Mouse (Mus musculus) macrophage (primary cell): ENCODE data around the gene Cuzd1. TPM values are rescaled to one million over a fixed set of nuclear protein-coding genes. Genes with fewer than 3 reads are reported as not detected.

ENCODE experiments used
- H3K27ac ChIP-seq: fragments of 350-480 bp; formaldehyde crosslinking; 2 replicates; pipeline ENCODE4 v1.9.0; 2021
- H3K36me3 ChIP-seq: fragments of 350-480 bp; formaldehyde crosslinking; 2 replicates; pipeline ENCODE4 v1.9.0; 2021; ENCODE audit errors: inconsistent target
- H3K4me3 ChIP-seq: fragments of 350-480 bp; formaldehyde crosslinking; 2 replicates; pipeline ENCODE4 v1.9.0; 2021; ENCODE audit errors: inconsistent target
- H3K79me2 ChIP-seq: fragments of 350-480 bp; formaldehyde crosslinking; 2 replicates; pipeline ENCODE4 v1.9.0; 2021; ENCODE audit errors: inconsistent target
- WGBS: methylation state at CpG from one replicate; pipeline ENCODE4 v1.1.7; 2026; ENCODE audit warnings: inconsistent platforms; ENCODE audit not compliant: missing documents; 5-methylcytosine and 5-hydroxymethylcytosine counted together
- polyA plus RNA-seq: library from polyadenylated mRNA; stranded (reverse); fragments of 250-400 nt; gene quantifications from 3 replicates; pipeline ENCODE4 v1.2.4, GENCODE M21; 2018; ENCODE audit warnings: inconsistent platforms
- total RNA-seq, 78 experiments: library from RNA; depleted of rRNA; stranded (reverse); fragments of 250-400 nt; gene quantifications; 1 replicate in 9 of 78; 2 replicates in 24 of 78; 3 replicates in 43 of 78; 4 replicates in 2 of 78; pipeline ENCODE4 v1.2.4; 2018; ENCODE audit warnings: inconsistent platforms in 56 of 78

The Cuzd1 gene
- under 1 TPM in 1 of 26 experiments, not detected in 25; 0.32 TPM for total RNA-seq (2018; cell fraction: chromatin; rRNA removed)
- total RNA-seq (2018; cell fraction: cytosol; rRNA removed) = not detected
- total RNA-seq (2018; cell fraction: nucleus; rRNA removed) = under 1 TPM in 1 of 26 experiments, not detected in 25; 0.17 TPM
- polyA plus RNA-seq = not detected in 3 replicates

DNA sequence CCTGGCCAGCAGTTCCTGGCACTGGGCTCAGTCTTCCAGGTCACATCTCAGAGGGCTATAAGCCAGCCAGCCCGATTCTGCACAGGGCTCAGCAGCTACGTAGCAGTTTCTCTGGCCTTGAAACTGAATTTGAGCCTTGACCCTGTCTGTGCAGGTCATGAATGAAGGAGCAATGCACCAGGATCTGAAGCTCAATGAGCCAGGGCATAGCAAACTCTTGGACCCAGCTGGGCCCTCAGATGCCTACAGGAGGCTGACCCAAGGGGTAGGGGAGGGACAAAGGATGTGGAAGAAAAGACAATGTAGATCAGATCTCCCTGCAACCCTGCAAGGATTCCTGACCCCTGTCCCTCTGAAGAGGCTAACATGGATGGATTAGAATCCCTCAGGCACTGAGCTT lies at the start of gene Cuzd1:
Gene Cuzd1 (minus strand): TSS at position 101 of the 400 bp plus-strand sequence.
- no CpG with 5 or more reads among the region's 2 CpGs for WGBS
- no peaks in the 10 kb centered on the region for H3K79me2 ChIP-seq
- no peak within 1 kb of the TSS for H3K4me3 ChIP-seq
- no peak within 1 kb of the TSS for H3K27ac ChIP-seq
- H3K36me3 ChIP-seq = no peaks in the 10 kb centered on the region

- H3K4me3 ChIP-seq = peak overlapping the region; percentile 46
- H3K79me2 ChIP-seq = no peaks in the 10 kb centered on the region
- no peaks in the 10 kb centered on the region for H3K36me3 ChIP-seq
- 12% methylated on average over 9 of the region's 9 CpGs for WGBS
- H3K27ac ChIP-seq = peak overlapping the region; percentile 29
Observed at GRCm38 (mm10) chr7:131371470-131371860, 49.4 kb upstream of the Cuzd1 start.

DNA sequence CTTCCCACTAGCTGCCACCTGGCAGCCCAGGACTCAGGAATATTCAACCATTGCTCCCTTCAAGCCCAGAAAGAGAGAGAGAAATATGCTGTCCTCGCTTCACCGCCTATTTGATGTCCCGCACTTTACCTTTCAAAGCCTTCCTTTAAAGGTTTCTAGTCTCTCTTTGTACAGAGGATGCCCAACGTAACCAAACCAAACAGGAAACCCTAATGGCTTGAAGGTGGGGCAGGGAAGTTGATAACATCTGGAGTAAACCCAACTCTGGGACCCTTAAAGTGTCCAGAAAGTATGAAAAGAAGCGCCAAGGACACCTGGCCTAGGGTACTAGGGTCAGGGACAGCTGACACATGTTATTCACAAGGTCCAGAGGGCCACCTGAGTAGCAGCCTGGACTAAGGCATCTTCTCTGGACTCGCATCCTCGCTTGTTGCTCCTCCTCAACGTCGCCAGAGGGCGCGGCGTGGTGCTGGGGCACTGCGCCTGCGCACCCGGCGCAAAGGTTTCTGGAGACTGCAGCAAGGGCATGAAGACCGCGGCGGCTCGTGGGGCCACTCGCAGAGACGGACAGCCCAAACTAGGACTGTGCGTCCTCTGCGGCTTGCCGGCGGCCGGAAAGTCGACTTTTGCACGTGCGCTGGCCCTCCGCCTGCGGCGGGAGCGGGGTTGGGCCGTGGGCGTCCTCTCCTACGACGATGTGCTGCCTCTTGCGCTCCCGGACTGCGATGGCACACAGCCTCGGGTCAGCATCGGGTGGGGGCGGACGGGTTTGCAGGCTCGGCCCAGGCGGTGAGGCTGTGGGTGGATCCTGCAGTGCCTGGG lies 48.8 kb upstream of the Cuzd1 start, which contains the start of gene Pstk:
Gene Pstk (plus strand): TSS at position 494 of the 822 bp plus-strand sequence.
- H3K27ac ChIP-seq = peak within 1 kb of the TSS; percentile 29
- no peaks in the 10 kb centered on the region for H3K36me3 ChIP-seq
- WGBS = 2% methylated on average over 47 of the region's 47 CpGs
- H3K4me3 ChIP-seq = peak within 1 kb of the TSS; percentile 46
- H3K79me2 ChIP-seq = no peaks in the 10 kb centered on the region

GRCm38 (mm10) chr7:131364131-131364530 lies 42.0 kb upstream of the Cuzd1 start:
- H3K36me3 ChIP-seq = no peaks in the 10 kb centered on the region
- H3K4me3 ChIP-seq = no peak overlapping the region
- H3K79me2 ChIP-seq = 0 out of 2 replicates have a peak, but pooled peaks cover 11% of the 10 kb centered on the region
- H3K27ac ChIP-seq = no peak overlapping the region
- 96% methylated on average over 8 of the region's 8 CpGs for WGBS

DNA sequence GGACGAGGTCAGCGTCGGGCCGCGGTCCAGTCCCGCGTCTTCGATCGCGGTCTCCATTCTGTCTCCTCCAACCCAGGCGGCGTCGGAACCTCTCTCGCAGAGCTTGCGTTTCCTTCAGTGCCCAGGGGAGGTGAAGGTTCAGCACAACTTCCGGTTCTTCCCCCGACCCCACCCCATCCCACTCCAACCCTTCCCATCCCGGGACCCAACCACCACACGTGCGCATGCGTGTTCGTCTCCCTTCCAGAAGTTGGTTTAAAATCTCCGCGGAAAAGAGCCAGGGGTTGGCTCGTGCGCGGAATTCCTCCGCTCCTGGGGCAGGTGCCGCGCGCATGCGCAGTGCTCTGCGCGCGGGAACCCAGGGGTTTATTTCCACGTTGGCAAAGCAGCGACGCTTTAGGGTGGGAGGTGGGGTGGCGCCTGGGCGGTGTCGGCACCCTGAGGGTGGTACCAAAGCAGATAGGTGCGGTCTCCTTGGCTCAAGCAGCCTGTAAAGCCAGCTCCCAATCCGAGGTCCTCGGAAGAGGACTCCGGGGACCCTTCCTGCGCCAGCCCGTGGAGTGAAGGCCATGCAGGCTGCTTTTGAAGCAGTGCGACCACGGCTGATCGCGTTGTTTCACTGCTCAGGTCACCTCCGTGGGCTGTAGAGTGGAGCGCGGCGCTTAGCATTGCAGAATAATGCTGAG lies 40.7 kb upstream of the Cuzd1 start, which contains the start of gene 2310057M21Rik:
Gene 2310057M21Rik (minus strand): TSS at position 145 of the 686 bp plus-strand sequence.
- under 1% methylated on average over 49 of the region's 55 CpGs for WGBS
- Histone ChIP-seq H3K4me3 (peak within 1 kb of the TSS; percentile 54), H3K27ac (peak within 1 kb of the TSS; percentile 46), H3K36me3 (peaks cover 5% of the 10 kb centered on the region; the same call in 1 of the 2 replicates), H3K79me2 (0 out of 2 replicates have a peak, but pooled peaks cover 11% of the 10 kb centered on the region)

GRCm38 (mm10) chr7:131362269-131362614 lies 40.1 kb upstream of the Cuzd1 start:
- H3K79me2 ChIP-seq = 0 out of 2 replicates have a peak, but pooled peaks cover 11% of the 10 kb centered on the region
- peaks cover 10% of the 10 kb centered on the region; the same call in 1 of the 2 replicates for H3K36me3 ChIP-seq
- under 1% methylated on average over 35 of the region's 35 CpGs for WGBS
- H3K27ac ChIP-seq = no peak overlapping the region
- peak overlapping the region; percentile 54 for H3K4me3 ChIP-seq

- H3K27ac ChIP-seq = no peak overlapping the region
- no peak overlapping the region for H3K4me3 ChIP-seq
- H3K36me3 ChIP-seq = peaks cover 20% of the 10 kb centered on the region
- WGBS = 80% methylated on average over 13 of the region's 13 CpGs
- 0 out of 2 replicates have a peak, but pooled peaks cover 2% of the 10 kb centered on the region for H3K79me2 ChIP-seq
Observed at GRCm38 (mm10) chr7:131356105-131356504, 34.0 kb upstream of the Cuzd1 start.

GRCm38 (mm10) chr7:131345856-131346541 lies 23.9 kb upstream of the Cuzd1 start:
- WGBS = 92% methylated on average over 7 of the region's 7 CpGs
- Histone ChIP-seq H3K36me3 (peaks cover 47% of the 10 kb centered on the region), H3K27ac (no peak overlapping the region), H3K79me2 (no peaks in the 10 kb centered on the region), H3K4me3 (no peak overlapping the region)

GRCm38 (mm10) chr7:131337502-131338068 lies 15.5 kb upstream of the Cuzd1 start:
- no peak overlapping the region for H3K4me3 ChIP-seq
- WGBS = 90% methylated on average over 8 of the region's 8 CpGs
- H3K36me3 ChIP-seq = peaks cover 23% of the 10 kb centered on the region
- no peaks in the 10 kb centered on the region for H3K79me2 ChIP-seq
- no peak overlapping the region for H3K27ac ChIP-seq

- Histone ChIP-seq H3K36me3 (no peaks in the 10 kb centered on the region), H3K4me3 (no peak within 1 kb of the TSS), H3K27ac (no peak within 1 kb of the TSS), H3K79me2 (no peaks in the 10 kb centered on the region)
- WGBS = 80% methylated on average over 1 of the region's 1 CpGs
Observed at GRCm38 (mm10) chr7:131333564-131333963, 11.5 kb upstream of the Cuzd1 start, which contains the start of gene Fam24a. Gene Fam24a (plus strand): TSS chr7:131333864.

DNA sequence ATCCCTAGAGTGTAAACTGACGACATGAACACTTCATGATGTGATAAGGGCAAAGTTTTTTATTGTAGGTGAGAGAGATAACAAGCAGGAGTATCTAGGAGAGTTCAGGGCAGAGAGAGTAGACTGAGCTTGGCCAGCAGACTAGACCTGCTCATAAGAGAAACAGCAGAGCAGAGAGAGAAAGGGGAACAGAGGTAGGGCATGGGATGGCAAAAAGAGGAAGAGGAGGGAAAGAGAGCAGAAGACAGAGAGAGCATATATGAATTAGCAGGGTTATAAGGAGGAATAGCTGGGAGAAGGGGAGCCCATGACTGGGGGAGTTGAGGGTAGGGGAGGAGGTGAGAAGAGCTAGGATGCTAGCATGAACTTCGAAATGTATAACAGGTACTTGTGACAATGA lies 9.6 kb upstream of the Cuzd1 start:
- no peak overlapping the region for H3K27ac ChIP-seq
- H3K36me3 ChIP-seq = no peaks in the 10 kb centered on the region
- WGBS = 76% methylated on average over 2 of the region's 2 CpGs
- H3K79me2 ChIP-seq = no peaks in the 10 kb centered on the region
- H3K4me3 ChIP-seq = no peak overlapping the region

DNA sequence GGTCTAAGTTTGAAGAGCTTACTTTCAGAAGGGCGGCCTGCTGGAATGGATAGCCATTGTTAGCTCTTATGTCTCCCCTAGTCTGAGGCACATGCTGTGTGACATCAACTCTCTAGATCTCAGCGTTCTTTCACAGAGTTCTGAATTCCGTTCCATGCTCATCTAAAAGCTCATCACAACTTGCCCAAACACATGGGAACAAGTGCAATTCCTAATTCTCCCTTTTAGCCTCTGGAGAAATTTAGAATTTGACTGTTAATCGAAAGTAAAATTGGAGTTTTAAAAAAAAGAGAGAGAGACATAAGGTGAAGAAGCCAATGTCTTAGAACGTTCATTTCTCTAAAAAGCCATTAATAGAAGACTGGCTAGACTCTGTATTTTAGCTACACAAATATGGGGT lies 7.3 kb upstream of the Cuzd1 start, which contains the start of gene Fam24b:
Gene Fam24b (minus strand): TSS at position 101 of the 400 bp plus-strand sequence.
- H3K4me3 ChIP-seq = no peak within 1 kb of the TSS
- 96% methylated on average over 5 of the region's 5 CpGs for WGBS
- H3K27ac ChIP-seq = no peak within 1 kb of the TSS
- no peaks in the 10 kb centered on the region for H3K36me3 ChIP-seq
- H3K79me2 ChIP-seq = no peaks in the 10 kb centered on the region

DNA sequence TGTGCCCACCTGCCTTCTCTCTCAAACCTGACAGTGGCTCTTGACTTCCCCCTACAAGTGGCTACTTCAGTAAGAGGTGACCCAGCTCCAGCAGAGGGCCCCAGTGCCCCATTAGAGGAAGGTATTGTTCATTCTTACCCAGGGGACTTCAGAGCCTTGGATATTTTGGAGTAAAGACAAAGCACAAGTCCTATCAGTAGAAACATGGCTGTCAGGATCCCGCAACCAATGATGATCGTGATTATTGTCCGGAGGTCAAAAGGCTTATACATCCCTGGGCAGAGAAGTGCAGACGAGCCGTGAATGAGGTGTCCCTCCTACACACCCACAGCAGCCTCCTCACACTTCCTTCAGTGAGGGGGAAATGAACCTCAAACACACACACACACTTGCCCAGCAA lies 5.0 kb upstream of the Cuzd1 start:
- no peak overlapping the region for H3K4me3 ChIP-seq
- H3K27ac ChIP-seq = no peak overlapping the region
- 87% methylated on average over 5 of the region's 5 CpGs for WGBS

DNA sequence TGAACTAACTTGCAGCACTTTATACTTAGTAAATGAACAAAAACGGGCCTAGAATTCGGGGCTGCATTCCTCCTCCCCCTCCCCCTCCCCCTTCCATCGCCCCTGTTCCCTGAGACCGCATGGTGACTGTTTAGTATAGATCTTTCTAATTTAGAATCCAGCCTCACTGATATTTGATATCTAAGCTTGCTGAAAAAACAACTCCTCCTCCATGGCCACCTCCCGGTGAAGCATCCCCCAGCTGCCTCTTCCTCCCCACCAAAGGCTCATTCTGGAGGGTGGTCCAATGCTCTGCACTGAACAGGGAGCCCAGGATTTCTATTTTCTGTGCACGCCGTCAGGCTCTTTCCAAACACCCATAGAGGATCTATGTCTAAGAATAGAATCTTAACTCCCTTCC lies 3.8 kb downstream of the Cuzd1 start:
- H3K4me3 ChIP-seq = no peak overlapping the region
- no peak overlapping the region for H3K27ac ChIP-seq
- WGBS = 91% methylated on average over 3 of the region's 7 CpGs

More for the DNA sequence above, 5.0 kb upstream of the Cuzd1 start:
- no peaks in the 10 kb centered on the region for H3K36me3 ChIP-seq
- no peaks in the 10 kb centered on the region for H3K79me2 ChIP-seq

More for the DNA sequence above, 3.8 kb downstream of the Cuzd1 start:
- Histone ChIP-seq H3K36me3 (no peaks in the 10 kb centered on the region), H3K79me2 (no peaks in the 10 kb centered on the region)
